Mouse (Mus musculus) thymus, postnatal 10 days (tissue): Measurements from ENCODE around the gene Brca2.

Source experiments
- DNase-seq, 2 experiments: peaks; one replicate each; pipeline ENCODE4 v3.0.0; 2021; ENCODE audit warnings: low spot score in 2 of 2

Gene Brca2

GRCm38 (mm10) chr5:150564426-150564825, 42.0 kb downstream of the Brca2 start:
- DNase-seq, result no peak

DNA sequence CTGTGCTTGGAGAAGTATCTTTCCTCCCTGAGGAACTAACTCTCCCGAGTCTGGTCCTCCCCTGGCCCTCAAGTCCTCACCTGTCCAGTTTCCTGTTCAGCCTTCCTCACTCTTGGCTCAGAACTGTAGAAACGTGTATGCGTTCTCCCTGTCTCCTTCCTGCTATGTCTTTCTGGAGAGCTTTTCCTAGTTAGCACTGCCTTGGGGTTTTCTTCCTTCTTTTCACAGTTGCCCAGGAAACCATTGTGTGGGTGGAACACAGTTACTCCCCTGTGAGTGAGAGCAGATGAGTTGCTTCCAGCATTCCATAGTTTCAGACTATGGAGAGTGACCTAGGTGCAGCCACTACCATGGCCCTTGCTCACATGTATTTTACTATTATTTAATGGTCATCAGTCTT, 43.8 kb downstream of the Brca2 start:
- no peak for DNase-seq

GRCm38 (mm10) chr5:150566971-150567370, 44.5 kb downstream of the Brca2 start:
- DNase-seq, result no peak

GRCm38 (mm10) chr5:150570496-150571219, 48.2 kb downstream of the Brca2 start:
- DNase-seq, result no peak

GRCm38 (mm10) chr5:150574403-150574802, 52.0 kb downstream of the Brca2 start:
- no peak for DNase-seq

GRCm38 (mm10) chr5:150574885-150575284, 52.5 kb downstream of the Brca2 start:
- DNase-seq, result no peak

- DNase-seq, result no peak
Observed at GRCm38 (mm10) chr5:150576832-150577231, 54.4 kb downstream of the Brca2 start.

DNA sequence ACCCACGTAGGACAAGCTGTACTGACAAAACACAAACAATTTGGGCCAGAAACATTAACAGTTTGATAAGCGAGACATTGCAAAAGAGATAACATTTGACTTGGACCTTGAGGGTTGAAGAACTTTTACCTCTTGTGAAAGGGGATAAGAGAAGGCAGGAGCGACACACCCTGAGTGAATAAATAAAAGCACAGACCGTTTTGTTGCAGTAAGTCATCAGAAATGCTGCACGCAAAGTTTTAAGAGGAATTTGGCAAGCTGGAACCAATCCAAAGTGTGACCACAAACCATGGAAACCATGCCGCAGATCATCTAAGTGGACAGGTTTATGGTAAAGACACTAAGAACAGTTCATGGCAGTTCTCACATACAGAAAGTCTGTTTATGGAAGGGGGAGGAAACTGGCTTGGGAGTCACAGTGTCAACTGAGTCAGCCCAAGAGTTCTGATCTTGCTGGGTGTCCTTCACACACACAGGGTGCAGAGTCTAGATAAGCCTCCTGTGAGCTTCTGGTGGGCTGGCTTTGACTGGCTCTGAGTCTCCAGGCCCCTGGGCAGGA, 56.3 kb downstream of the Brca2 start:
- no peak for DNase-seq

DNA sequence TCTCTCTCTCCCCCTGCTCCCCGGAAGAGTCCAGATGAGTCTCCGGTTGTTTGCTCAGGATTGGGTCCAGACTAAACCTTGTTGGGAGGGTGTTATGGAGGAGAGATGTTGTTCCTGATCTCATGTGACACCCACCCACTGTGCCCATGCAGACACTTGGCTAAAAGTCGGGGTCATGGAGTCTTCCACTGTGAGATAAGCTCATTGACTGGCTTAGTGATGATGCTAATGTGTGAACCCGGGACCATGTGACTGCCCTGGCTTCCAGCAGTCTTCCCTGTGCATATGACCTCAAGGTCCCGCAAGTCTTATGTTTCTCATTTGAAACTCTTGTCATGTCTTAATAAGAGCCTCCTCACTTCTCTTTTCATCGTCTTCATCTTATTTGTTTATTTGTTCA, 58.8 kb downstream of the Brca2 start:
- DNase-seq, result no peak

DNA sequence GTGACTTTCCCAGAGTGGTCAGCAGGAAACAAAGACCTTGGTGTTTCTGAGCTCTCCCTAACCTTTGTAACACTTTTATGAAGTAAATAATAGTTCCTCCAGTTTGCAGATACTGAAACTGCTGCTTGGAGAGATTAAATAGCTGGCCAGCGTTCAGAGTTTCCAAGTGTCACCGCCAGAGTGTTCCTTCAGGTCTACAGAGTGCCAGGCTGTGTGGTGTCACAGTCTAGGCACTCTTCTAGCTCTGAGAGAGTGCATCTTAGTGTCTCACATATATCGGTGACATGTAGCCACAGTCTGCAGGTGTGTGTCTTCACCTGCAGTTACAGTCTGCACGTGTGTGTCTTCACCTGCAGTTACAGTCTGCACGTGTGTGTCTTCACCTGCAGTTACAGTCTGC, 60.8 kb downstream of the Brca2 start:
- DNase-seq, result no peak

- no peak for DNase-seq
Observed at GRCm38 (mm10) chr5:150583622-150584336, 61.3 kb downstream of the Brca2 start.

DNA sequence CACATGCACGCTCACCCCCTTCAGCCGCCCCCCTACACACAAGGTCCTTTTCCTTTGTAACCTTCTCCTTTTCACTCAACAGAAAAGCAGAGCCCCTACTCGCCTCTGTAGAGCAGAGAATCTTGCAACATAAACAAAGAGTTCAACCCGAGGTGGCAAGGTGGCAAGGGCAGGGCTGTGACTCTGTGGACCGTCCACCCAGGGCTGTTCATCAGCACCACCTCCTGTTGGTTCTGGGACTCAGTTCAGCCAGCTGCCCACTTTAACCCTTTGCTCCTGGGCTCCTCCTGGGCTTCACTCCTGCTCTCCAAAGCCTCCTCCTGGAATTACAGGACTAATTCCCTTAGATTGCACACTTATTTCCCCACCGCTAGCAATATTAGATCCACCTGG, 61.9 kb downstream of the Brca2 start:
- DNase-seq, result no peak

GRCm38 (mm10) chr5:150589945-150590344, 67.5 kb downstream of the Brca2 start:
- DNase-seq, result no peak

DNA sequence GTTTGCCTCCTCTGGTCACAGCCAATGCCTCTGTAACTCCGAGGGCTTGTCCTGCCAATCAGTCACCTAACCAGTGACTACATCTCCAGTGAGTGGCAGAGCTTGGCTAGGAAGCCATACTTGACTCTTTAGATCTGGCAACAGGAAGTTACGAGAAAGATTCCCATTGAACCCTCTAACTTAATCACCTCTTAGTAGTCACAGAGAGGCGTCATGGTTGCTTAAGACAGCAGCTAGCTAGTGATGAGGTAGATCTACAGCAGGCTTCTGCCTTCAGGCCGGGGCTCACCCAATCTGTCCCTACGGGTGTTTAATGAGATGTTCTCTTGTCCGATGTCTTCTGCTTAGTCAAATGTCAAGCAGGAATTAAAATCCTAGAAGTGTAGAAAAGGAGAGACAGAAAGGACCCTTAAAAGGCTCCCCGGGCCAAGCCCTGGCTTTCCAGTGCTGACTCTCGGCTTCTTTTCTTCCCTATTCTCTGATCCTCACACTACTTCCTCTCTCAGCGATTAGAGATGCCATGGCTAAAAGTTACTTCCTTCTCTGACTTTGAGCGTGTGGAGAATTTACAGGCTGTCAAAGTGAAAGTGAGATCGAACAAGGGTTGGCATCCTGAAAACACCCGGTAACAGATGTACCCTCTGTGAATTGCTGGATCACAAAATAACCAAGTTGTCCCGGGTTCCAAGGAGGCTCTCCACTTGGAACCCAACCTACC, 69.9 kb downstream of the Brca2 start:
- no peak for DNase-seq

DNA sequence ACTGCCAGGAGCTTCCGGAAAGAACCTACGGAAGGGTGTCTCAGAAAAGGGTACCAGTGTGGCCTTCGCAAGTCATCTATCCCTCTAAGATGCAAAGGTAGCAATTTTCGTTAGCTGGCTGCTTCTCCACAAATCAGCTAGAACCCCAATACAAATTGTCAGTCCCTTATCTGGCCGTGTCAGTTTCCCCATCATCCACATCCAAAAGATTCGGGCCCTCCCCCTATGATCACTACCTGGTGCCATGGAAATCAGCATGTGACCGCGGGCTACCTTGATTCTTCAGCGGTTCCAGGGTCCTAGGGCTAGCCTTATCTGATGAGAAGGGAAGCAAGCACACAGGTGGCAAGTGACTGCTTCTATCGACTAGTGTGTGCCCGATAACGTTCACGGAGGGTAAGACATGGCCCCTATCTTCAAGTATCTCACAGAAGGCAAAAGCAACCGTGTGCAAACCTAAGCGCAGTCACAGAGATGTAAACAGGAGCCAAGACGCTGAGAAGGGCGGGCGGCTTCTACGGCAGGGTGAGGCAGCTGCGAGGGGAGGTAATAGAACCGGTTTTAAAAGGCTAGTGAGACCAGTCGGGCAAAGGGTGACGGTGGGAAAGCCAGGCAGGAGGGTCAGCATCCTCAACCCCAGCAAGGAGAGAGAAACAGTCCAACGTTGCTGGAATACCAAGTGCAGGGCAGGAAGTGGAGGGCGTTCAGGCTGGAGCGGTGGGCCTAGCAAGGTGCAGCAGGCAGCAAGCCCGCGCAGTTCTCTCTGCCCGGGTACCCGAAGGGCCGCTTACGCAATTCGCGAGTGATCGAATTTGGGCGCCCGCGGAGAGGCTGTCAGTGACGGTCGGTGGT, 70.7 kb downstream of the Brca2 start:
- DNase-seq, result peak in 1 of 2 experiments; percentile 60

- DNase-seq, result peak; percentile 52 to 55
Observed at GRCm38 (mm10) chr5:150593756-150594648, 71.6 kb downstream of the Brca2 start.

GRCm38 (mm10) chr5:150594649-150595339, 72.4 kb downstream of the Brca2 start:
- no peak for DNase-seq

GRCm38 (mm10) chr5:150595366-150596016, 73.1 kb downstream of the Brca2 start:
- no peak for DNase-seq

DNA sequence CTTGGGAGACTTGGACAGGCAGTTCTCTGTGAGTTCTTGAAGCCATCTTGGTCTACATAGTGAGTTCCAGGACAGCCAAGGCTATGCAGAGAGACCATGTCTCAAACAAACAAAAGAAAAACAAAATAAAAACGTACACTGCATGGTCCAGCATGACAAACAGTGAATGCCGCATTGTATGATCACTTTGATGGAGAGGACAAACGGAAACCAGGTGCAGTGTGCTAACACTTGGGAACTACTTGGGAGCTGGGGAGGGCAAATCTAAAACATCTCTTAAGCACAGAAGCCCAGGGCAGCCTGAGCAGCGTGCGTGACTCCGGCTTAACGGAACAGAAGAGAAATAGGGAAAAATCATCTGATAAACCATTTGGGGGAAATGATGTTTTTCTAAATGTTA, 74.7 kb downstream of the Brca2 start, which contains the start of gene N4bp2l1:
Gene N4bp2l1 (minus strand): TSS at position 101 of the 400 bp plus-strand sequence.
- no peak for DNase-seq
